Mouse (Mus musculus) 416B (cell line): ENCODE measurements at regions not wholly inside any gene's neighbourhood (a gene's known extent, or its start where the extent isn't known, plus 50 kb on each side); places are given as distances from the start of the nearest gene placed in this dataset.

Experiments used
- DNase-seq: peaks from one replicate; pipeline ENCODE4 v3.0.0; 2011; ENCODE audit warnings: low read depth

- no peak for DNase-seq
These were observed 121.2 kb upstream of the Pkdcc start for GRCm38 (mm10) chr17:83093862-83094261.

- DNase-seq, result peak; percentile 15
These were observed 118.6 kb upstream of the Pkdcc start for GRCm38 (mm10) chr17:83096451-83096850.

GRCm38 (mm10) chr17:83097998-83098397, 117.1 kb upstream of the Pkdcc start:
- no peak for DNase-seq

- DNase-seq, result no peak
These were observed 116.2 kb upstream of the Pkdcc start for GRCm38 (mm10) chr17:83098679-83099413.

DNA sequence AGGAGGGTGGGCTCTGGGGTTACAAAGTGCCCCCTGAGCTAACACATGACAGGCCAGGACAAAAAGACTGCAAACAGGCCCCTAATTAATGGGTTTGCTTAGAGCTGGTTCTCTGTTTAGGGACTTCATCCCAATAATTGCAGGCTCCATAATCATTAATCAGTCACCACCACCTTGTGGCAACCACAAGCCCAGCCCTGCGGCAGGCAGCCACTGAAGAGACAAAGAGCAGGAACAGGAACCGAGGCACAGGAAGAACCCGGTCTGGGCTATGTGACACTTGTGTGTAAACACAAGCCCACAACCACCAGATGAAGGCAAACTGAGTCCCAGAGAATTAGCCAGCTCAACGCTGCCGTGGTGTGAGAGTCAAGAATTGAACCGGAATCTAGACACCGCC, 114.1 kb upstream of the Pkdcc start:
- no peak for DNase-seq

GRCm38 (mm10) chr17:83101756-83102155, 113.3 kb upstream of the Pkdcc start:
- DNase-seq, result no peak

DNA sequence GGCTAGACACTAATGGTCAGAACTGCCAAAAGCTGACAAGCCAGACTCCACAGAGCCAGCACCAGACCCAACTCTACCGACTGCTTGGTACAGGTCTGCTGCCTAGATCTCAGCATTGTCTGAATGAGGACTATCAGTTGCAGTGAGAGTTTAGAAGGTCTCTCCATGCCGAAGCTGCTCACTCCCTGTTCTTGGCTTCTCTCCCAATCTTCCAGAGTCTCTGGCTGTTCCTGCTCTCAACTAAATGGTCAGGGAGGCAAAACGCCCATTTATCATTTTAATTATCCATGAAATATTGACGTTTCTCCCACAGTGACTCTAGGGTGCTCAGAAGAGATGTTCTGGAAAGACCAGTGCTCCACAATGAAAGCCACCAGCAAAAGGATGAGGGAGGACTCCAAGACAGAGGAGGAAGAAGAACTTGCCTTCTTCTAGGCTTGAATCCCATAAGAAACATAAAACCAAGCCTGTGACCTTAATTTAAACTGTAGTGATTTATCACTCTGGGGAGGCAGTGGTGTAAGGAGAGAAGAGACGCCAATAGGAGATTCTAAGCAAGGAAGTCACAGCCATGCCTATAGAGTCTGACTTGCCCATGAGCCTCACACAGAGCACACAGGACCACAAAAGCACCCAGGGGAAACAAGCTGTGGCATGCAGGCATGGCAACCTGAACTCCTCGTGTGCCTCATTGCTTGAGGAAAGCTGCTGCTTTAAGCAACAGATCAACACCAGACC, 112.2 kb upstream of the Pkdcc start:
- no peak for DNase-seq

GRCm38 (mm10) chr17:83108151-83108550, 106.9 kb upstream of the Pkdcc start:
- DNase-seq, result no peak

DNA sequence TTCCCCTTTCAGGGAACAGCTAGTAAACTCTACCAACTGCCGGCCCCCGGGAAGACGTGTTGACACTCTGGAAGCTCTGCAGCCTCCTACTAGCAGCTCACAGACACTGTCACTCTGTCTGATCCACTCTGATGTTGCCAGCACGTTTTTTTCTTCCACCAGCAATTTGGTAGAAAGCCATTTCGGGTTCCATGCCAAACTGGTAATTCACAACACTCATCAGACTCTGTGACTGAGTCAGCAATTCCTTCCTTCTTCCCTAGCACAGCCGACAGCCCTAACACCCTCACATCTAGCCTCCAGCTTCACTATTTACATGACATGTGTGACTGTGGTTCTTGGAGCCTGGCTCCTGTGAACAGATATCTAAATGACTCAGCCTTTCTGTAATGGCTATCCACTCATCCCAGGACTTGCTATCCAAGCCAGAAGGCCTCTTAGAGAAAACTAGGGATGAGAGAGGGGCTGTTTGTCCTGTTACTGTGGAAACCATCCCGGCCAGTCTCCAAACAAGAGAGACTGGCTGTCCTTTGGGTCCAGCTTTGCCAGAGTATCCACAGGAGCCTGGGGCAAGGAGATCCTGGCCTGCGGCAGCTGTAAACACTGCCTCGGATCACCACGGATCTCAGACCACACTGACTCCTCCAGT, 105.2 kb upstream of the Pkdcc start:
- no peak for DNase-seq

DNA sequence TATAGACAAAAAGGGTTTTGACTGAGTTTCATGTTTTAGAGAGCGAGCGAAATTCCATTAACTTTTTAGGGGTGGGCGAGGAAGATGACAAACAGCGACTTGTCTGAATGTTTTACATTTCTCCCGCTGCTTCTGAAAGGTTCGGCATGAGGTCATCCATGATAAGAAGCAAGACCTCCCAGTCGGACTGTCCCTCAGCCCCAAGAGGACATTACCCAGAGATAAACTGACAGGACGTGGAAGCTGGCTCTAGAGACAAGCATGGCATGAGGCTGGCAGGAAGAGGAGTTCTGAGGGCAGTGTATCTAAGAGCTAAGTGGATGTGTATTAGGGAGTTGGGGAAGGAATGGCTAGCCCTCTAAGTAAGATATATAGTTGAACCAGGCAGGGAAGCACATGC, 104.5 kb upstream of the Pkdcc start:
- no peak for DNase-seq

DNA sequence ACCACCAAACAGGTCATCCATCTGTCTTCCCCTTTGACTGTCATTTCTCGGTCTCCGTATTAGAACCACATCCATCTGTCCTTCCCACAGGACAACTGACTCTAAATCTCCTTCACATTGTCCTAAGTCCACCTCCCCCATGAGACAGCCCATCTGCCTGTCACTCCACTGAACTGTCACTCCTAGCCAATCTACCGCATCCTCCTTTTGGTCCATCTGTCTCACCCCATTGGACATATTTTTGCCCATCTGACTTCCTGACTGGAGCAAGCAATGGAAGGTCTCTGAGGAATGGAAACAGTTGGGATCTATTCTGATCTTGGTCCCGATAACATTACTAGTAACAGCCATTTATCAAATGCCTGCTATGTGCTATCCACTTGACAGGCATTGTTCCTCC, 99.9 kb upstream of the Pkdcc start:
- no peak for DNase-seq

DNA sequence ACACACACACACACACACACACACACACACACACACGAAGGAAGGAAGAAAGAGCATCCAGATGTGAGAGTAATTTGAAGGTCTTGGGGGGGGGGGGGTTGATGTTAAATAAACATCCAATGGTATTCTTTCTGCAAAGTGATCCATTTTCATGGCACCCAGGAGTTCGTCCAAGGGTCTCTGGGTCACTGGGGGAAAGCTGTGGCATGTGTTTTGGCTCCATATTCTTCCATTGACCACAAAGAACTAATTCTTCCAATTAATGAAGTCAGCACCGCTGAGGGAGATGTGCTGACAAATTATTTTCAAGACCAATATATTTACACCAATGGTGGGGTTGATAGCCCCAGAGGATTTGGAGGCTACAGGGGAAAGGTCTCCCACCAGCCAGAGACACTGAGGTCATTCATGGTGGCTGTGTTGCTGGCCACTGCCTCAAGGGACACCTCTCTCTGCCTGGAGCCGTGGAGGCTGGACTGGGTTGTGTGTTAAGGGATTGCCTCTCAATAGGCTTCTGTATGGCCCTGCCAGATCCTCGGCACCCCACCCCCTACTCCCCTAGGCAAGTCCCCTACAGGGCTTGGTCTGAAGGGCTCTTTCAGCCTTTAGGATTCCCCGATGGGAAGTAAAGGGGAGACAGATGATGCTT, 99.1 kb upstream of the Pkdcc start:
- no peak for DNase-seq

DNA sequence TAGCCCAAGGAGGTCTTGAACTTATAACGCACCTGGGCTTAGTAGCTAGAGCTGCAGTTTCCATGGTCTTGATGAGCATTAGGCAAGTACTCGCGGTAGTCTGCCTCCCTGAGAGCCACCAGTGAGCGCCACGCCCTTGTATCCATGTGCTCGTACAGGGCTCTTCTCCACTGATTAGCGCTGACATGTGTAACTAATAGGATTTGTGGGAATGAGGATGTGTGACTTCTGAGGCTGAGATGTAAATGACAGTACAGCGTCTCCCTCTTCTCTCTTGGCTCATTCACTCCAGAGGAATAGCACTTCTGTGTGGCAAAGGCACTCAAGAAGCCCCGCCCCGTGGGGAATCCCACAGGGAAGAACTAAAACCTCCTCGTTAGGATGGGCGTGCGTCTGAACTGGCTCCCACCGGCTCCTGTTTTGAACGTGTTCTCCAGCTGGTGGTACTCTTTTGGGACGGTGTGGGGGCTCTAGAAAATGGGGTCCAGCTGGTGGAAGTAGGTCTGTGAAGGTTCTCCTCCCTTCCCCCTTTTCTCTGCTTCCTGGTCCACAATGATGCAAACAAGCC, 94.3 kb upstream of the Pkdcc start:
- no peak for DNase-seq

DNA sequence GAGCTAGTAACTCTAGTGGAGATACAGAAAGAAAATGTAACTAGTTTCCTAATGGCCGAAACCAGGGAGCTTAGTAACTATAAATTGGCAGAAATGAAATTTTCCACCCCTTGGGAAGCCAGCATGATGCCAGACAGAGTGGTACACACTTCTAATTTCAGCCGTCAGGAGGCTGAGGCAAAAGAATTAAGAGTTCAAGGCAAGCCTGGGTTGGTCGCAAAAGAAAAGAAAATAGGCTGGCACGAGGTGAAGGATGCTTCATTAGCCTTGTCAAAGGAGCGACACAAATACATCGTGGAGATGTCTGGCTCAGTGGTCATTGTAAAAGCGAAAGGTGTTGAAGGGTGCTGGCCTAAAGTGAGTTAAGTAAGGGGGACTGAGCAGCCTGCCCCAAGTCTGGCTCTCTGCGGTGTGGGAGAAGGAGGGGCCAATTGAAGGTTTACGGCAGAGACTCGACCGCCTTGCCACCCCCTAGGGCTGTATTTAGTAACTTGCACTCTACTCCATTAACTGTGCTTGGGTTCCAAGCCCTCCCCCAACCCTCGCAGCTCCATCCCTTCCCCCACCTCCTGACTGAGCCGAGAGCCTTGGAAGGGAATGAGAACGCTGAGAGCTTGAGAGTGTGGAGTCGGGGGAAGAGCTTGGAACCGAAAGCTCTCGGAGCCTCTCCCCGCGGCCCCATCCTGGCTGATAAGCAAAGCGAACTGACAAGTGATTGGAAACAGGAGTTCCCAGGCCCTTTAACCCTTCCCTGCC, 92.4 kb upstream of the Pkdcc start:
- DNase-seq, result no peak

DNA sequence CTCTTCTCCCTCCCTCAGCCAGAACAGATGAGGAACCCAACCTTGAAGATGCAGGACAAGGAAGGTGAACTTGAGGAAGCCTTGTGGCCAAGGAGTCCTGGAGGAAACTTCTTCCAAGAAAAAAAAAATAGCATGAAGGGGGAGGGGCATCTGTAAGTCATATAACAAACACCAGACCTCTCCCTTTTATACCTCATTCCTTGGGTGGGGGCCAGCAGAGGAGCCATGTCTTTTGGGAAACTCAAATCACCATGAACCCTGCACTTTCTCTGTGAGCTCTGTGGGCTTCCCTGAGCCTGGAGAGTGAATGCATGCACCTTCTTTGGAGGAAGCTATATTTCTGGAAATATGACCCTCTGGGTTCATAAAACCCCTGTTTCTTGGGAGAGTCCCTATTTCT, 90.0 kb upstream of the Pkdcc start:
- DNase-seq, result no peak

DNA sequence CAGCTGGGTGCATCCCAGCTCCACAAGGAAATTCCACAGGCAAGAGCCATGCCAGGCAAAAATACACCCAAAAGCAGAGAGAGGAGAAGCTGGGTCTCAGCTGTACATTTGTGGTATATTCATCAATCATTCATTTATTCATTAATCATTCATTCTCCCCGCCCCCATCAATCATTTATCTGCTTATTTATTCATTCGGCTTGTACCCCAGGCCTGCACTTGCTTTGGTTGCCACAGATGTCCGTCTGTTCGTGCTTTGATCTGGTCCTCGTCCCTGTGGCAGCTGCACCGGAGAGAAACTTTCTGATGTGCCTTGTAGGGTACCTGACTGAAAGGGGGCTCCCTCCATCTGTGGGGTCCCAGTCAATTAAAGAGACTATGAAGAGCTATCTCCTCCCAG, 87.2 kb upstream of the Pkdcc start:
- no peak for DNase-seq

GRCm38 (mm10) chr17:83128843-83129544, 86.1 kb upstream of the Pkdcc start:
- no peak for DNase-seq

- DNase-seq, result no peak
These were observed 85.4 kb upstream of the Pkdcc start for GRCm38 (mm10) chr17:83129658-83130057.

DNA sequence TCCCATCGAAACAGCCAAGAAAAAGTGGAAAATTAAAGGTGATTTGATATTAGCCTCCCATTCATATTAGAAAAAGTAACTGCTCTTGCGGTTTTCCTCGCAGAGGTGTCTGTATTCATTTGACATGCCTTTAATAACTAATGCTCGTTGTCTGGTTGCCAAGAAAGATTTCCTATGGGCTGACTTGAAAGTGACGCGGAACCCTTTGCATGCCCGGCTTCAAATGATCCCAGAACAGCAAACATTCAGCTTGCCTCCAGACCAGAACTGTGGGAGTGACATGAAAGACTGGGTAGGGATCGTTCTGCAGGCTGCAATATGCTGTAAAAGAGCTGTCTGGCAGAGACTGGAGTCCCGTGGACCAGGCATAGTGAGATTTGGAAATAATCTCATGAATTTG, 81.9 kb upstream of the Pkdcc start:
- DNase-seq, result no peak

DNA sequence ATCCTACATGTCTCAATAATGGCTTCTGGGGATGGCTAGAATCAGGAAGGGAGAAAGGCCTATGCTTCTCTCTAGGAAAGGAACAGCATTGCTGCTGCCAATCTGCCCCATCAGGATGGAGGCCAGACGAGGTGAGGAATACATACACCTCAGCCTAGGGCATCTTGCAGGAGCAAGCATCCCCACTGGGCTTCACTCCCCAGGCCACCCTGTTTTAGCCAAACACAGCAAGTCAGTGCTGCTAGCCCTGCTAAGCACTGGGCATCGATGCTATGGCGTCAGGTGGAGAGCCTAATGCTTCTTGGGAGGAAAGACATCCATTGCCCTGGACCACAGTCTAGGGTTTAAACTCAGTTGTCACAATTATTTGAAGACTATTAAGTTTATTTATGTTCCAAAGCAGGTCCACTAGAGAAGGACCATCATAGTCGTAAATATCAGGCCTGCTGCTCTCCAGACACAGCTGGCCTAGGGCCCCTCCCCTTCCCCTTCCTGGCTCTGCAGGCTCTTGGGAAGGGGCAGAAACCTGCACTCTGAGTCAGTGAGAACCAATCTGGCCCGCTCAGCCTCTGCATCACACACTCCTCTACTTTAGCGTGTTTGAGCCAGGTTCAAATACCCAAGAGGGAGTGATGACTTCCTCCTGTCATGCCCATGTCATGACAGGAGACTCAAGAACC, 79.5 kb upstream of the Pkdcc start:
- DNase-seq, result no peak
